Mouse (Mus musculus) forebrain, embryonic 11.5 days (tissue): Measurements from ENCODE around the gene Marc1. TPM values are rescaled to one million over a fixed set of nuclear protein-coding genes. Genes with fewer than 3 reads are reported as not detected.

Experiments
- ATAC-seq: fragments of 200-750 bp; cut with Nextera tagmentation; replicated peaks from 2 replicates; pipeline ENCODE4 v1.8.0; 2017; ENCODE audit warnings: moderate TSS enrichment; ENCODE audit not compliant: low FRiP score
- DNase-seq: peaks from one replicate; pipeline ENCODE4 v3.0.0-alpha.2; 2017; ENCODE audit warnings: low spot score
- H3K27ac ChIP-seq: fragments of 300-500 bp; sonication (generic); 2 replicates; pipeline ENCODE4 v1.5.1; 2014; ENCODE audit warnings: low read depth, low read length
- H3K27me3 ChIP-seq: fragments of 300-500 bp; sonication (generic); 2 replicates; pipeline ENCODE4 v1.6.1; 2014; ENCODE audit warnings: mild to moderate bottlenecking, low read length, mixed read lengths; ENCODE audit not compliant: control insufficient read depth, insufficient read depth
- H3K36me3 ChIP-seq: fragments of 300-500 bp; sonication (generic); 2 replicates; pipeline ENCODE4 v1.6.1; 2014; ENCODE audit warnings: mild to moderate bottlenecking, low read length, moderate library complexity, mixed read lengths; ENCODE audit not compliant: control insufficient read depth, insufficient read depth
- H3K4me1 ChIP-seq: fragments of 300-500 bp; sonication (generic); replicated peaks from 2 replicates; pipeline ENCODE4 v1.6.1; 2014; ENCODE audit warnings: low read length, mixed read lengths; ENCODE audit not compliant: control insufficient read depth, insufficient read depth
- H3K4me2 ChIP-seq: fragments of 300-500 bp; sonication (generic); 2 replicates; pipeline ENCODE4 v1.6.1; 2014; ENCODE audit warnings: low read depth, mild to moderate bottlenecking, low read length, moderate library complexity, mixed read lengths; ENCODE audit not compliant: severe bottlenecking
- H3K4me3 ChIP-seq: fragments of 300-500 bp; sonication (generic); 2 replicates; pipeline ENCODE4 v1.5.1; 2014; ENCODE audit warnings: low read depth, low read length
- H3K9ac ChIP-seq: fragments of 300-500 bp; sonication (generic); 2 replicates; pipeline ENCODE4 v1.6.1; 2014; ENCODE audit warnings: low read length
- H3K9me3 ChIP-seq: fragments of 300-500 bp; sonication (generic); 2 replicates; pipeline ENCODE4 v1.6.1; 2016; ENCODE audit warnings: low read length, mixed read lengths; ENCODE audit not compliant: control insufficient read depth
- WGBS: fragments of 180-500 bp; shearing (Covaris S2); extraction: QIAGEN DNeasy Blood & Tissue Kit; methylation state at CpG from one replicate; pipeline ENCODE4 v1.1.7; 2014; 5-methylcytosine and 5-hydroxymethylcytosine counted together
- polyA plus RNA-seq: library from polyadenylated mRNA; unstranded; fragments of >200 nt; fragmentation: Nextera tagmentation; extraction: Ambion mirVana; gene quantifications from 2 replicates; pipeline ENCODE4 v1.2.1, GENCODE M21; 2014

The Marc1 gene
- polyA plus RNA-seq = 0.15 TPM in 1 of 2 replicates, not detected in the other

GRCm38 (mm10) chr1:184810780-184811575 lies at the start of gene Marc1:
TSS of gene Marc1 (minus strand) at chr1:184811313.
- Histone ChIP-seq H3K27ac (no peak within 1 kb of the TSS), H3K4me2 (peak within 1 kb of the TSS; percentile 58), H3K36me3 (no peaks in the 10 kb centered on the region), H3K4me1 (peaks cover 8% of the 10 kb centered on the region; the same call in 1 of the 2 replicates), H3K4me3 (peak within 1 kb of the TSS; percentile 26), H3K27me3 (peaks cover 6% of the 10 kb centered on the region), H3K9me3 (no peaks in the 10 kb centered on the region), H3K9ac (peak within 1 kb of the TSS; percentile 39; the same call in 1 of the 2 replicates)
- 9% methylated on average over 48 of the region's 52 CpGs for WGBS
- peak; percentile 53 for DNase-seq
- ATAC-seq = peak; percentile 63; the same call in 1 of the 2 replicates

GRCm38 (mm10) chr1:184860276-184860675 lies 49.2 kb upstream of the Marc1 start:
- Histone ChIP-seq H3K9ac (no peak overlapping the region), H3K4me3 (no peak overlapping the region), H3K9me3 (no peaks in the 10 kb centered on the region), H3K4me1 (no peaks in the 10 kb centered on the region), H3K36me3 (no peaks in the 10 kb centered on the region), H3K4me2 (no peak overlapping the region), H3K27me3 (no peaks in the 10 kb centered on the region), H3K27ac (no peak overlapping the region)
- 75% methylated on average over 3 of the region's 3 CpGs for WGBS
- DNase-seq (no peak), ATAC-seq (no peak)

- H3K9me3 ChIP-seq = no peaks in the 10 kb centered on the region
- WGBS = 89% methylated on average over 1 of the region's 1 CpGs
- H3K27ac ChIP-seq = no peak overlapping the region
- no peak overlapping the region for H3K9ac ChIP-seq
- H3K4me2 ChIP-seq = no peak overlapping the region
- DNase-seq (no peak), ATAC-seq (no peak)
- H3K4me3 ChIP-seq = no peak overlapping the region
- no peaks in the 10 kb centered on the region for H3K36me3 ChIP-seq
- 0 out of 2 replicates have a peak, but pooled peaks cover 2% of the 10 kb centered on the region for H3K4me1 ChIP-seq
- no peaks in the 10 kb centered on the region for H3K27me3 ChIP-seq
Observed at GRCm38 (mm10) chr1:184858253-184858652, 47.1 kb upstream of the Marc1 start.

GRCm38 (mm10) chr1:184857216-184857615 lies 46.1 kb upstream of the Marc1 start:
- Histone ChIP-seq H3K9me3 (no peaks in the 10 kb centered on the region), H3K27me3 (0 out of 2 replicates have a peak, but pooled peaks cover 2% of the 10 kb centered on the region), H3K9ac (no peak overlapping the region), H3K4me2 (no peak overlapping the region), H3K4me3 (no peak overlapping the region), H3K27ac (no peak overlapping the region), H3K4me1 (0 out of 2 replicates have a peak, but pooled peaks cover 2% of the 10 kb centered on the region), H3K36me3 (no peaks in the 10 kb centered on the region)
- 92% methylated on average over 9 of the region's 9 CpGs for WGBS
- ATAC-seq = no peak
- no peak for DNase-seq

GRCm38 (mm10) chr1:184853922-184854321 lies 42.8 kb upstream of the Marc1 start:
- Histone ChIP-seq H3K27ac (0 out of 2 replicates have a peak overlapping the region, but pooled peaks have one; percentile 18), H3K9ac (no peak overlapping the region), H3K36me3 (no peaks in the 10 kb centered on the region), H3K9me3 (no peaks in the 10 kb centered on the region), H3K4me1 (peaks cover 5% of the 10 kb centered on the region; the same call in 1 of the 2 replicates), H3K4me2 (no peak overlapping the region), H3K4me3 (no peak overlapping the region), H3K27me3 (0 out of 2 replicates have a peak, but pooled peaks cover 4% of the 10 kb centered on the region)
- no peak for DNase-seq
- no peak for ATAC-seq
- 50% methylated on average over 3 of the region's 3 CpGs for WGBS

GRCm38 (mm10) chr1:184853339-184853738 lies 42.2 kb upstream of the Marc1 start:
- H3K9ac ChIP-seq = no peak overlapping the region
- no peaks in the 10 kb centered on the region for H3K36me3 ChIP-seq
- H3K27me3 ChIP-seq = 0 out of 2 replicates have a peak, but pooled peaks cover 4% of the 10 kb centered on the region
- peaks cover 5% of the 10 kb centered on the region; the same call in 1 of the 2 replicates for H3K4me1 ChIP-seq
- H3K9me3 ChIP-seq = no peaks in the 10 kb centered on the region
- H3K4me3 ChIP-seq = no peak overlapping the region
- ATAC-seq (peak; percentile 36; the same call in 1 of the 2 replicates), DNase-seq (peak; percentile 71)
- 31% methylated on average over 5 of the region's 5 CpGs for WGBS
- peak overlapping the region; percentile 18; the same call in 1 of the 2 replicates for H3K4me2 ChIP-seq
- no peak overlapping the region for H3K27ac ChIP-seq

- DNase-seq (peak; percentile 87), ATAC-seq (peak; percentile 81)
- H3K4me1 ChIP-seq = peaks cover 5% of the 10 kb centered on the region; the same call in 1 of the 2 replicates
- no peaks in the 10 kb centered on the region for H3K36me3 ChIP-seq
- 17% methylated on average over 31 of the region's 31 CpGs for WGBS
- peaks cover 4% of the 10 kb centered on the region for H3K27me3 ChIP-seq
- peak overlapping the region; percentile 26; the same call in 1 of the 2 replicates for H3K4me2 ChIP-seq
- no peak overlapping the region for H3K27ac ChIP-seq
- no peak overlapping the region; the same call in 1 of the 2 replicates for H3K4me3 ChIP-seq
- no peaks in the 10 kb centered on the region for H3K9me3 ChIP-seq
- no peak overlapping the region for H3K9ac ChIP-seq
Observed at GRCm38 (mm10) chr1:184851741-184852618, 40.9 kb upstream of the Marc1 start.

GRCm38 (mm10) chr1:184851166-184851565 lies 40.1 kb upstream of the Marc1 start:
- H3K9me3 ChIP-seq = no peaks in the 10 kb centered on the region
- H3K9ac ChIP-seq = no peak overlapping the region
- H3K4me1 ChIP-seq = peaks cover 5% of the 10 kb centered on the region
- H3K27ac ChIP-seq = no peak overlapping the region
- peaks cover 7% of the 10 kb centered on the region for H3K27me3 ChIP-seq
- ATAC-seq (no peak), DNase-seq (no peak)
- H3K36me3 ChIP-seq = no peaks in the 10 kb centered on the region
- H3K4me3 ChIP-seq = no peak overlapping the region
- WGBS = 44% methylated on average over 7 of the region's 7 CpGs
- no peak overlapping the region for H3K4me2 ChIP-seq
